Mouse (Mus musculus) kidney, embryonic 14.5 days (tissue): ENCODE measurements around the gene A730071L15Rik. TPM values are rescaled to one million over a fixed set of nuclear protein-coding genes. Genes with fewer than 3 reads are reported as not detected.

ENCODE experiments used
- ATAC-seq: fragments of 200-750 bp; cut with Nextera tagmentation; 2 replicates; pipeline ENCODE4 v1.8.0; 2017; ENCODE audit warnings: moderate number of reproducible peaks, mild to moderate bottlenecking, moderate TSS enrichment, moderate library complexity; ENCODE audit not compliant: low FRiP score, low TSS enrichment
- H3K27ac ChIP-seq: fragments of 300-500 bp; sonication (generic); 2 replicates; pipeline ENCODE4 v1.5.1; 2014; ENCODE audit warnings: low read depth, mild to moderate bottlenecking, low read length, moderate library complexity, mixed read lengths
- H3K27me3 ChIP-seq: fragments of 300-500 bp; sonication (generic); 2 replicates; pipeline ENCODE4 v1.6.1; 2014; ENCODE audit warnings: mild to moderate bottlenecking, low read length; ENCODE audit not compliant: control insufficient read depth, insufficient read depth
- H3K36me3 ChIP-seq: fragments of 300-500 bp; sonication (generic); 2 replicates; pipeline ENCODE4 v1.6.1; 2014; ENCODE audit warnings: low read length, mixed read lengths; ENCODE audit not compliant: control insufficient read depth, insufficient read depth
- H3K4me1 ChIP-seq: fragments of 300-500 bp; sonication (generic); 2 replicates; pipeline ENCODE4 v1.6.1; 2014; ENCODE audit warnings: low read length, mixed read lengths; ENCODE audit not compliant: control insufficient read depth, insufficient read depth
- H3K4me2 ChIP-seq: fragments of 300-500 bp; sonication (generic); replicated peaks from 2 replicates; pipeline ENCODE4 v1.6.1; 2014; ENCODE audit warnings: low read depth, mild to moderate bottlenecking, low read length
- H3K4me3 ChIP-seq: fragments of 300-500 bp; sonication (generic); 2 replicates; pipeline ENCODE4 v1.5.1; 2014; ENCODE audit warnings: mild to moderate bottlenecking, low read length
- H3K9ac ChIP-seq: fragments of 300-500 bp; sonication (generic); 2 replicates; pipeline ENCODE4 v1.6.1; 2014; ENCODE audit warnings: low read depth, mild to moderate bottlenecking, low read length, moderate library complexity
- H3K9me3 ChIP-seq: fragments of 300-500 bp; sonication (generic); 2 replicates; pipeline ENCODE4 v1.6.1; 2016; ENCODE audit warnings: low read length; ENCODE audit not compliant: control insufficient read depth
- WGBS: fragments of 180-500 bp; shearing (Covaris S2); extraction: QIAGEN DNeasy Blood & Tissue Kit; methylation state at CpG from one replicate; pipeline ENCODE4 v1.1.7; 2014; 5-methylcytosine and 5-hydroxymethylcytosine counted together
- polyA plus RNA-seq: library from polyadenylated mRNA; unstranded; fragments of >200 nt; fragmentation: Nextera tagmentation; extraction: Ambion mirVana; gene quantifications from 2 replicates; pipeline ENCODE4 v1.2.1, GENCODE M21; 2014

A730071L15Rik gene
- polyA plus RNA-seq, 1 experiment from 2014 or later = 0.74 TPM

DNA sequence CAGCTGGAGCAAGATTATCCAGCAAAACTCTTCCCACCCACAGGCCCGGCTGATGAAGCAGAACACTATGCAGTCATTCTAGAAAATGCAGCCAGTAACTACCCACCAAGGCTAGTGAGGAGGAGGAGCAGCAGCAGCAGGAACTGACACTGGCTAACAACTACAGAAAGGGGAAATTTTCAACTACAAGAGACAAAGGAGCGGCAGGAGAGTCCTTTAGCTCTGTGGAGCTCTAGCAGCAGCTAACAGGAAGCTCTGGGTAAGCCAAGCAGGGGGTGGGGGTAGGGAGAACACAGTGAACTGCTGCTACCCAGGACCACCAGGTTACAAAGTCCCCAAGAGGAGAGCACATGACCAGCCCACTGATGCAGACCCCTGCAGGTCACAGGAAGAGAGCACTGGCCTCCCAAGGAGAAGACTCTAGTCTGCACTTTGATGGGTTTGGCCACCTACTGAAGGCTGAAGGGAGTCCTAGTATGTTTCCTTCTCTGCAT, 21.1 kb upstream of the A730071L15Rik start:
- 0 out of 2 replicates have a peak, but pooled peaks have one; percentile 11 for ATAC-seq
- Histone ChIP-seq H3K4me3 (no peak overlapping the region), H3K9me3 (no peaks in the 10 kb centered on the region; the same call in 1 of the 2 replicates), H3K36me3 (no peaks in the 10 kb centered on the region), H3K27ac (peak overlapping the region; percentile 73; the same call in 1 of the 2 replicates), H3K4me2 (no peak overlapping the region), H3K9ac (0 out of 2 replicates have a peak overlapping the region, but pooled peaks have one; percentile 34), H3K27me3 (no peaks in the 10 kb centered on the region), H3K4me1 (peaks cover 39% of the 10 kb centered on the region)
- 13% methylated on average over 2 of the region's 2 CpGs for WGBS

- Histone ChIP-seq H3K4me3 (no peak overlapping the region), H3K9me3 (no peaks in the 10 kb centered on the region; the same call in 1 of the 2 replicates), H3K27me3 (no peaks in the 10 kb centered on the region), H3K9ac (no peak overlapping the region), H3K27ac (peak overlapping the region; percentile 73; the same call in 1 of the 2 replicates), H3K4me2 (no peak overlapping the region), H3K4me1 (peaks cover 39% of the 10 kb centered on the region), H3K36me3 (no peaks in the 10 kb centered on the region)
- ATAC-seq = no peak
- WGBS = 23% methylated on average over 8 of the region's 8 CpGs
These were observed 20.6 kb upstream of the A730071L15Rik start for GRCm38 (mm10) chr11:6179194-6179593.

DNA sequence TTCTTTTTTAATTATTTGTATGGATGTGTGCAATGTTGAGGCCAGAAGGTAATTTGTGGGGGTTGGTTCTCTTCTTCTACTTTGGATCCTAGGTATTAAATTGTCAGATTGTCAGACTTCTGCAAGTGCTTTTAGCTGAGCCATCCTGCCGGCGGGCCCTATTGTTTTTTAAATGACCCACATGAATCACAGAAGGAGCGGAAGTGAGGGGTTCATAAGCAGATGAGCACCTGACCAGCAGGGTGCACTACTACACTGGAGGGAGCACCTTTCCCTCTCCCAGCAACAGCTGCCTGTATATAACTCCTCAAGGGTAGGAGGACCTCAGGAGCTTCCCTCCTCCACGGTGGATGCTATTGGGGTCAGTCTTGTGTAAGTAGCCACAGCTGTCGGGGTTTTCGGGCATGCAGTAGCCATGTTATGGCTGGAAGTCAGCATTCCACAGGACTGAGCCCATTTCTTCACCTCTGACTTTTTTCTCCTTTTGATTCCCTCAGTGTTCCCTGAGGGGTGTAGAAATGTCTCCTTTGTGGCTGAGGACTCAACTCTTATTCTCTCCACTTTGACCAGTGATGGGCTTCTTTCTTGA, 18.9 kb upstream of the A730071L15Rik start:
- Histone ChIP-seq H3K9me3 (no peaks in the 10 kb centered on the region; the same call in 1 of the 2 replicates), H3K36me3 (peaks cover 2% of the 10 kb centered on the region; the same call in 1 of the 2 replicates), H3K4me2 (no peak overlapping the region), H3K4me1 (peaks cover 37% of the 10 kb centered on the region), H3K9ac (no peak overlapping the region), H3K27ac (no peak overlapping the region), H3K27me3 (no peaks in the 10 kb centered on the region), H3K4me3 (no peak overlapping the region)
- no peak for ATAC-seq
- 50% methylated on average over 6 of the region's 6 CpGs for WGBS

DNA sequence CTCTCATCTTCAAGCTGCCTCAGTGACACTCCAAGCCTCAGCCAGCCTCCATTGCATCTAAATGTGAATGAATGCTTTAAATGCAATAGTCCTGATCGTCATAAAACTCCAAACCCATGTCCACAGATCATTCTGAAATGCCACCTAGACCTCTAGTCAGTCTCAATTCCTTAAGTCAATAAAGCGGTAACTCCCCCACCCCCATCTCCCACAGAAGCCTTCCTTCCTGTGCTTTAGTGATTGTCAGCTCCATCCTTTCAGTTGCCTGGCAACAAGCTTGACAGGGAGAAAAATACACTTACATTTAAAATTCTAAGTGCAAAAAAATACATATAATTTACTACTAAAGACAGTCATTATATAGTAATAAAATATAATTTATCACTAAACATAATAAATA, 16.6 kb upstream of the A730071L15Rik start:
- no peak overlapping the region for H3K9ac ChIP-seq
- no peak overlapping the region for H3K27ac ChIP-seq
- H3K36me3 ChIP-seq = peaks cover 2% of the 10 kb centered on the region; the same call in 1 of the 2 replicates
- WGBS = 54% methylated on average over 2 of the region's 2 CpGs
- no peak overlapping the region for H3K4me2 ChIP-seq
- ATAC-seq = no peak
- H3K27me3 ChIP-seq = no peaks in the 10 kb centered on the region
- no peaks in the 10 kb centered on the region for H3K9me3 ChIP-seq
- no peak overlapping the region for H3K4me3 ChIP-seq
- H3K4me1 ChIP-seq = peaks cover 24% of the 10 kb centered on the region

GRCm38 (mm10) chr11:6184202-6184935, 15.5 kb upstream of the A730071L15Rik start:
- Histone ChIP-seq H3K27me3 (no peaks in the 10 kb centered on the region), H3K36me3 (peaks cover 2% of the 10 kb centered on the region; the same call in 1 of the 2 replicates), H3K4me3 (no peak overlapping the region), H3K4me1 (peaks cover 13% of the 10 kb centered on the region), H3K9me3 (no peaks in the 10 kb centered on the region), H3K9ac (no peak overlapping the region), H3K27ac (no peak overlapping the region), H3K4me2 (no peak overlapping the region)
- ATAC-seq = no peak
- 51% methylated on average over 11 of the region's 11 CpGs for WGBS

DNA sequence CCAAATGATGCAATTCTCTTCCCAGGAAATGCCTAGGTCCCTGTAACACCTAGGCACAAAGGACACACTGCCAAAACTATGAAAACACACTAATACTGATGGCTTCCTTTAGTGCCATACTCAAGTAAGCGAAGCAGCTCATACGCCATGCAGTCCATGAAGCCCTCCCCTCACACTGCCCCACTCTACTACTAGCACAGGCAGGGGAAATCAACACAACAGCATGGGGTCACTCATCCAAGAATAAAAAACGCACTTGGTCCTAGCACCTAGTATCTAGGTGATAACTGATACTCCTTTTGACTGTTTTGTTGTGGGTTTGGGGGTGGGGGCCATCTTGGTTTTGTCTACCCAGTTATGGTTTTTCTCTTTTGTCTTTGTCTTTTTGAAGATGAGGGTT, 12.4 kb upstream of the A730071L15Rik start:
- Histone ChIP-seq H3K36me3 (peaks cover 7% of the 10 kb centered on the region; the same call in 1 of the 2 replicates), H3K4me2 (no peak overlapping the region), H3K4me1 (peaks cover 6% of the 10 kb centered on the region; the same call in 1 of the 2 replicates), H3K4me3 (no peak overlapping the region), H3K9ac (no peak overlapping the region), H3K9me3 (no peaks in the 10 kb centered on the region), H3K27ac (no peak overlapping the region), H3K27me3 (no peaks in the 10 kb centered on the region)
- peak; percentile 51 for ATAC-seq
- WGBS = 70% methylated on average over 3 of the region's 3 CpGs

- no peaks in the 10 kb centered on the region for H3K9me3 ChIP-seq
- no peak overlapping the region for H3K4me3 ChIP-seq
- no peak overlapping the region for H3K27ac ChIP-seq
- WGBS = 11% methylated on average over 2 of the region's 2 CpGs
- ATAC-seq = peak; percentile 63
- no peak overlapping the region for H3K4me2 ChIP-seq
- peaks cover 11% of the 10 kb centered on the region; the same call in 1 of the 2 replicates for H3K36me3 ChIP-seq
- H3K4me1 ChIP-seq = peaks cover 6% of the 10 kb centered on the region; the same call in 1 of the 2 replicates
- no peak overlapping the region for H3K9ac ChIP-seq
- H3K27me3 ChIP-seq = no peaks in the 10 kb centered on the region
These were observed 12.0 kb upstream of the A730071L15Rik start for GRCm38 (mm10) chr11:6187878-6188277.

DNA sequence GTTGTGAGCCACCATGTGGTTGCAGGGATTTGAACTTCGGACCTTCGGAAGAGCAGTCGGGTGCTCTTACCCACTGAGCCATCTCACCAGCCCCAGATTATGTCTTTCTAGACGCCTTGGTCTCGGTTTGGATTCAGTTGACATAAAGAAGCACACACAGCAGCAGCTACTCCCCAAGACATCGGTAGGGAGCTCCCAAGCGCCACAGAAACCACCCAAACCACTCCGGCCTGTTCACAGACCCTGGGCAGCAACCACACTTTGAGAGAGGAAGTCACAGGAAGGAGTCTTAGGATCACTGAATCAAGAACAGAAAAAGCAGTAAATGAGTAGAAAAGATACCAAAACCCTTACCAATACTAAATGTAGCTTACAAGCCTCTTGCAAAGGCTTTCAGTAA, 3.0 kb upstream of the A730071L15Rik start:
- H3K9ac ChIP-seq = no peak overlapping the region
- H3K36me3 ChIP-seq = peaks cover 12% of the 10 kb centered on the region; the same call in 1 of the 2 replicates
- peaks cover 12% of the 10 kb centered on the region for H3K4me1 ChIP-seq
- no peak overlapping the region for H3K4me2 ChIP-seq
- H3K4me3 ChIP-seq = no peak overlapping the region
- 94% methylated on average over 8 of the region's 8 CpGs for WGBS
- no peaks in the 10 kb centered on the region for H3K27me3 ChIP-seq
- no peaks in the 10 kb centered on the region for H3K9me3 ChIP-seq
- no peak overlapping the region for H3K27ac ChIP-seq
- no peak for ATAC-seq

DNA sequence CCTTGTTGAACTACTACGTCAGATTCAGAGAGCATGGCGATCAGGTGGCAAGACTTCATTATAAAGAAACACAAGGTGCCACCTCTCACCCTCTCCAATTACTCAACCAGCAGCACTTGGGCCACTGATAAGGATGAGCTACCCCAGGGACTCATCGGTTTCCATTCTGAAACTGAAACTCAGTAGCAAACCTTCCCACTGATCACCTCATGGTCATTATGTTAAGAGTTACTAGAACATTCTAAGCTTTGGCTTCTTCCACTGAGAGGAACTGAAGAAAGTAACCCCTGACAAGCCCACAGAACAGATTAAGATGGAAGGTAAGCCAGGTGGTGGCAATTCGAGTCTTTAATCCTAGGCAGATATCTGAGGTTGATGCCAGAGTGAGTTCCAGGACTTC, 1.4 kb upstream of the A730071L15Rik start:
- H3K9me3 ChIP-seq = no peaks in the 10 kb centered on the region
- H3K27me3 ChIP-seq = no peaks in the 10 kb centered on the region
- 89% methylated on average over 4 of the region's 4 CpGs for WGBS
- ATAC-seq = no peak
- H3K4me2 ChIP-seq = peak overlapping the region; percentile 70
- no peak overlapping the region for H3K4me3 ChIP-seq
- peak overlapping the region; percentile 28; the same call in 1 of the 2 replicates for H3K9ac ChIP-seq
- H3K27ac ChIP-seq = no peak overlapping the region
- H3K36me3 ChIP-seq = no peaks in the 10 kb centered on the region
- peaks cover 12% of the 10 kb centered on the region for H3K4me1 ChIP-seq
